Mouse (Mus musculus): ENCODE data around the gene Cdh23. TPM values are rescaled to one million over a fixed set of nuclear protein-coding genes. Genes with fewer than 3 reads are reported as not detected.
A peak's percentile ranks its signal among the peaks of the same experiment; 100 is the strongest.

Cdh23 gene
- total and polyA plus RNA-seq, 2 experiments from 2014 or later: 1.9 to 13.1 TPM

- ATAC-seq: no peak
- Histone ChIP-seq H3K4me3 (ENCODE audit: low read depth, low read length) (no peak overlapping the region), H3K9ac (no peak overlapping the region), H3K9me3 (ENCODE audit: low read length) (no peaks in the 10 kb centered on the region), H3K27ac (ENCODE audit: low read depth, low read length) (no peak overlapping the region), H3K4me1 (ENCODE audit: insufficient read depth) (no peaks in the 10 kb centered on the region), H3K36me3 (ENCODE audit: insufficient read depth) (0 out of 2 replicates have a peak, but pooled peaks cover under 1% of the 10 kb centered on the region), H3K4me2 (ENCODE audit: low read depth) (no peak overlapping the region), H3K27me3 (ENCODE audit: insufficient read depth, low read length) (no peaks in the 10 kb centered on the region)
- no peak for TF ChIP-seq CTCF (IDR thresholded peaks at IDR 0.05; ENCODE audit: low read depth)
- WGBS: 84% methylated on average over 5 of the region's 5 CpGs
- no peak for DNase-seq
These were observed 12.5 kb upstream of the Cdh23 start for GRCm38 (mm10) chr10:60708837-60709236.

- no peak for TF ChIP-seq CTCF (IDR thresholded peaks at IDR 0.05; ENCODE audit: low read depth)
These were observed 10.0 kb upstream of the Cdh23 start for GRCm38 (mm10) chr10:60706268-60706667.

GRCm38 (mm10) chr10:60705134-60705533, 8.8 kb upstream of the Cdh23 start:
- 79% methylated on average over 2 of the region's 2 CpGs for WGBS

More at GRCm38 (mm10) chr10:60706268-60706667, 10.0 kb upstream of the Cdh23 start:
- H3K4me1 ChIP-seq (ENCODE audit: insufficient read depth): no peaks in the 10 kb centered on the region
- no peak overlapping the region for H3K4me2 ChIP-seq (ENCODE audit: low read depth)
- no peak for ATAC-seq
- H3K27ac ChIP-seq (ENCODE audit: low read depth, low read length): no peak overlapping the region
- no peak overlapping the region for H3K9ac ChIP-seq
- WGBS: 87% methylated on average over 4 of the region's 4 CpGs
- H3K27me3 ChIP-seq (ENCODE audit: insufficient read depth, low read length): no peaks in the 10 kb centered on the region
- DNase-seq: no peak
- H3K36me3 ChIP-seq (ENCODE audit: insufficient read depth): no peaks in the 10 kb centered on the region
- no peaks in the 10 kb centered on the region for H3K9me3 ChIP-seq (ENCODE audit: low read length)
- no peak overlapping the region for H3K4me3 ChIP-seq (ENCODE audit: low read depth, low read length)

GRCm38 (mm10) chr10:60697775-60698174, 1.5 kb upstream of the Cdh23 start:
- Histone ChIP-seq H3K4me1 (ENCODE audit: insufficient read depth) (no peaks in the 10 kb centered on the region), H3K4me2 (ENCODE audit: low read depth) (no peak overlapping the region), H3K27ac (ENCODE audit: low read depth, low read length) (no peak overlapping the region), H3K36me3 (ENCODE audit: insufficient read depth) (no peaks in the 10 kb centered on the region), H3K27me3 (ENCODE audit: insufficient read depth, low read length) (no peaks in the 10 kb centered on the region), H3K4me3 (ENCODE audit: low read depth, low read length) (no peak overlapping the region), H3K9ac (no peak overlapping the region), H3K9me3 (ENCODE audit: low read length) (no peaks in the 10 kb centered on the region)
- ATAC-seq: no peak
- TF ChIP-seq CTCF (IDR thresholded peaks at IDR 0.05; ENCODE audit: low read depth): no peak
- DNase-seq: no peak
- 88% methylated on average over 6 of the region's 6 CpGs for WGBS

More at GRCm38 (mm10) chr10:60705134-60705533, 8.8 kb upstream of the Cdh23 start:
- no peak for TF ChIP-seq CTCF (IDR thresholded peaks at IDR 0.05; ENCODE audit: low read depth)
- DNase-seq (no peak), ATAC-seq (no peak)
- Histone ChIP-seq H3K36me3 (ENCODE audit: insufficient read depth) (no peaks in the 10 kb centered on the region), H3K9ac (no peak overlapping the region), H3K4me1 (ENCODE audit: insufficient read depth) (no peaks in the 10 kb centered on the region), H3K27ac (ENCODE audit: low read depth, low read length) (no peak overlapping the region), H3K4me2 (ENCODE audit: low read depth) (no peak overlapping the region), H3K27me3 (ENCODE audit: insufficient read depth, low read length) (no peaks in the 10 kb centered on the region), H3K4me3 (ENCODE audit: low read depth, low read length) (no peak overlapping the region), H3K9me3 (ENCODE audit: low read length) (no peaks in the 10 kb centered on the region)

GRCm38 (mm10) chr10:60696975-60697374, 685 bp upstream of the Cdh23 start:
- H3K36me3 ChIP-seq (ENCODE audit: insufficient read depth): no peaks in the 10 kb centered on the region
- peak; percentile 88 for TF ChIP-seq CTCF (IDR thresholded peaks at IDR 0.05; ENCODE audit: low read depth)
- H3K27ac ChIP-seq (ENCODE audit: low read depth, low read length): no peak overlapping the region
- H3K9me3 ChIP-seq (ENCODE audit: low read length): no peaks in the 10 kb centered on the region
- no peak overlapping the region for H3K4me3 ChIP-seq (ENCODE audit: low read depth, low read length)
- ATAC-seq (peak; percentile 70; the same call in 1 of the 2 replicates), DNase-seq (peak; percentile 69)
- H3K4me1 ChIP-seq (ENCODE audit: insufficient read depth): no peaks in the 10 kb centered on the region
- no peaks in the 10 kb centered on the region for H3K27me3 ChIP-seq (ENCODE audit: insufficient read depth, low read length)
- 11% methylated on average over 5 of the region's 5 CpGs for WGBS
- H3K9ac ChIP-seq: no peak overlapping the region
- H3K4me2 ChIP-seq (ENCODE audit: low read depth): no peak overlapping the region

- H3K9me3 ChIP-seq (ENCODE audit: low read length): no peaks in the 10 kb centered on the region
- no peak for TF ChIP-seq CTCF (IDR thresholded peaks at IDR 0.05; ENCODE audit: low read depth)
- H3K27ac ChIP-seq (ENCODE audit: low read depth, low read length): no peak overlapping the region
- no peaks in the 10 kb centered on the region for H3K36me3 ChIP-seq (ENCODE audit: insufficient read depth)
- H3K27me3 ChIP-seq (ENCODE audit: insufficient read depth, low read length): peaks cover 13% of the 10 kb centered on the region
- DNase-seq: peak; percentile 71
- H3K4me1 ChIP-seq (ENCODE audit: insufficient read depth): no peaks in the 10 kb centered on the region
- H3K9ac ChIP-seq: no peak overlapping the region
- WGBS: 33% methylated on average over 20 of the region's 20 CpGs
- H3K4me3 ChIP-seq (ENCODE audit: low read depth, low read length): no peak overlapping the region
- peak; percentile 54 for ATAC-seq
- peak overlapping the region; percentile 17; the same call in 1 of the 2 replicates for H3K4me2 ChIP-seq (ENCODE audit: low read depth)
These were observed 4.5 kb downstream of the Cdh23 start for GRCm38 (mm10) chr10:60691671-60692390.

- 56% methylated on average over 6 of the region's 6 CpGs for WGBS
- no peak for TF ChIP-seq CTCF (IDR thresholded peaks at IDR 0.05; ENCODE audit: low read depth)
- no peaks in the 10 kb centered on the region for H3K36me3 ChIP-seq (ENCODE audit: insufficient read depth)
These were observed 5.3 kb downstream of the Cdh23 start for GRCm38 (mm10) chr10:60690960-60691359.

More at GRCm38 (mm10) chr10:60690960-60691359, 5.3 kb downstream of the Cdh23 start:
- Histone ChIP-seq H3K9ac (no peak overlapping the region), H3K4me3 (ENCODE audit: low read depth, low read length) (no peak overlapping the region), H3K27me3 (ENCODE audit: insufficient read depth, low read length) (peaks cover 22% of the 10 kb centered on the region), H3K9me3 (ENCODE audit: low read length) (no peaks in the 10 kb centered on the region), H3K4me2 (ENCODE audit: low read depth) (no peak overlapping the region), H3K4me1 (ENCODE audit: insufficient read depth) (peaks cover 3% of the 10 kb centered on the region), H3K27ac (ENCODE audit: low read depth, low read length) (no peak overlapping the region)
- ATAC-seq (no peak), DNase-seq (no peak)

Data from forebrain, postnatal 0 days (tissue).